Mouse (Mus musculus): ENCODE measurements around the gene Gpatch4.

- no peak for TF ChIP-seq CTCF (IDR thresholded peaks at IDR 0.05; ENCODE audit: low read depth, low read length)
- no peak for TF ChIP-seq EP300 (IDR thresholded peaks at IDR 0.05; ENCODE audit: insufficient read depth, low read depth, low read length)
- TF ChIP-seq POLR2A (IDR thresholded peaks at IDR 0.05; ENCODE audit: insufficient read depth, low read length): no peak
Observed at GRCm38 (mm10) chr3:88035561-88036293, 7.2 kb upstream of the Gpatch4 start.

Measured in ES-Bruce4 (cell line).